Mouse (Mus musculus): Measurements from ENCODE around the gene Ncbp3.
"Not testable (repeated sequence)": the region's sequence is repeated elsewhere in the genome, so short reads cannot be mapped to it uniquely, and the experiment has no call there.

Ncbp3 gene

GRCm38 (mm10) chr11:73085391-73085790, 37.8 kb downstream of the Ncbp3 start:
- no peak for DNase-seq (ENCODE audit: low read depth, low spot score)

GRCm38 (mm10) chr11:73087700-73088480, 40.3 kb downstream of the Ncbp3 start:
- no peak for DNase-seq (ENCODE audit: low read depth, low spot score)

GRCm38 (mm10) chr11:73090283-73090682, 42.7 kb downstream of the Ncbp3 start, which contains the start of gene Itgae:
Itgae (plus strand) TSS chr11:73090583.
- DNase-seq (ENCODE audit: low read depth, low spot score) = no peak

GRCm38 (mm10) chr11:73090826-73091225, 43.2 kb downstream of the Ncbp3 start:
- DNase-seq (ENCODE audit: low read depth, low spot score) = no peak

GRCm38 (mm10) chr11:73092057-73092456, 44.5 kb downstream of the Ncbp3 start:
- no peak for DNase-seq (ENCODE audit: low read depth, low spot score)

GRCm38 (mm10) chr11:73092877-73093276, 45.3 kb downstream of the Ncbp3 start:
- no peak for DNase-seq (ENCODE audit: low read depth, low spot score)

GRCm38 (mm10) chr11:73094231-73094995, 46.8 kb downstream of the Ncbp3 start:
- DNase-seq (ENCODE audit: low read depth, low spot score) = no peak

GRCm38 (mm10) chr11:73098860-73099259, 51.3 kb downstream of the Ncbp3 start:
- DNase-seq (ENCODE audit: low read depth, low spot score) = no peak

GRCm38 (mm10) chr11:73099976-73100750, 52.6 kb downstream of the Ncbp3 start:
- DNase-seq (ENCODE audit: low read depth, low spot score) = no peak

GRCm38 (mm10) chr11:73101308-73101707, 53.7 kb downstream of the Ncbp3 start:
- no peak for DNase-seq (ENCODE audit: low read depth, low spot score)

- no peak for DNase-seq (ENCODE audit: low read depth, low spot score)
Measured at GRCm38 (mm10) chr11:73105246-73105645, 57.7 kb downstream of the Ncbp3 start.

- DNase-seq (ENCODE audit: low read depth, low spot score) = not testable (repeated sequence)
Measured at GRCm38 (mm10) chr11:73107358-73107757, 59.8 kb downstream of the Ncbp3 start.

- no peak for DNase-seq (ENCODE audit: low read depth, low spot score)
Measured at GRCm38 (mm10) chr11:73108195-73108897, 60.8 kb downstream of the Ncbp3 start.

- no peak for DNase-seq (ENCODE audit: low read depth, low spot score)
Measured at GRCm38 (mm10) chr11:73108898-73109625, 61.5 kb downstream of the Ncbp3 start.

GRCm38 (mm10) chr11:73109941-73110340, 62.4 kb downstream of the Ncbp3 start:
- DNase-seq (ENCODE audit: low read depth, low spot score) = no peak

- DNase-seq (ENCODE audit: low read depth, low spot score) = no peak
Measured at GRCm38 (mm10) chr11:73111414-73111813, 63.8 kb downstream of the Ncbp3 start.

GRCm38 (mm10) chr11:73126495-73126894, 78.9 kb downstream of the Ncbp3 start:
- no peak for DNase-seq (ENCODE audit: low read depth, low spot score)

- DNase-seq (ENCODE audit: low read depth, low spot score) = no peak
Measured at GRCm38 (mm10) chr11:73131020-73131419, 83.4 kb downstream of the Ncbp3 start.

GRCm38 (mm10) chr11:73132999-73133398, 85.4 kb downstream of the Ncbp3 start:
- no peak for DNase-seq (ENCODE audit: low read depth, low spot score)

GRCm38 (mm10) chr11:73134222-73134621, 86.6 kb downstream of the Ncbp3 start:
- no peak for DNase-seq (ENCODE audit: low read depth, low spot score)

- no peak for DNase-seq (ENCODE audit: low read depth, low spot score)
Measured at GRCm38 (mm10) chr11:73136587-73136986, 89.0 kb downstream of the Ncbp3 start.

Data from forelimb bud, embryonic 11.5 days (tissue).